Mouse (Mus musculus): ENCODE measurements around the gene Acox2. TPM values are rescaled to one million over a fixed set of nuclear protein-coding genes. Genes with fewer than 3 reads are reported as not detected.

Gene Acox2
- polyA plus RNA-seq, 1 experiment from 2014 or later: 0.23 TPM

- Histone ChIP-seq H3K9ac (ENCODE audit: low read depth, low read length) (no peak overlapping the region), H3K27me3 (replicated peaks; ENCODE audit: control insufficient read depth, insufficient read depth, low read length) (no peaks in the 10 kb centered on the region), H3K27ac (ENCODE audit: low read depth, low read length) (no peak overlapping the region), H3K4me1 (ENCODE audit: control insufficient read depth, insufficient read depth, low read depth, low read length) (no peaks in the 10 kb centered on the region), H3K4me2 (ENCODE audit: low read length) (no peak overlapping the region), H3K36me3 (ENCODE audit: control insufficient read depth, insufficient read depth, low read length) (no peaks in the 10 kb centered on the region), H3K9me3 (ENCODE audit: control insufficient read depth, low read length) (no peaks in the 10 kb centered on the region), H3K4me3 (ENCODE audit: low read length) (no peak overlapping the region)
- no peak for ATAC-seq
- 96% methylated on average over 1 of the region's 1 CpGs for WGBS
Measured at GRCm38 (mm10) chr14:8233252-8233651, 25.9 kb downstream of the Acox2 start.

GRCm38 (mm10) chr14:8232155-8232910 lies 26.8 kb downstream of the Acox2 start:
- Histone ChIP-seq H3K9me3 (ENCODE audit: control insufficient read depth, low read length) (no peaks in the 10 kb centered on the region), H3K9ac (ENCODE audit: low read depth, low read length) (no peak overlapping the region), H3K27ac (ENCODE audit: low read depth, low read length) (no peak overlapping the region), H3K4me3 (ENCODE audit: low read length) (no peak overlapping the region), H3K4me2 (ENCODE audit: low read length) (no peak overlapping the region), H3K27me3 (replicated peaks; ENCODE audit: control insufficient read depth, insufficient read depth, low read length) (no peaks in the 10 kb centered on the region), H3K4me1 (ENCODE audit: control insufficient read depth, insufficient read depth, low read depth, low read length) (no peaks in the 10 kb centered on the region), H3K36me3 (ENCODE audit: control insufficient read depth, insufficient read depth, low read length) (no peaks in the 10 kb centered on the region)
- 91% methylated on average over 6 of the region's 6 CpGs for WGBS
- ATAC-seq: no peak

- Histone ChIP-seq H3K9ac (ENCODE audit: low read depth, low read length) (no peak overlapping the region), H3K4me1 (ENCODE audit: control insufficient read depth, insufficient read depth, low read depth, low read length) (no peaks in the 10 kb centered on the region), H3K4me3 (ENCODE audit: low read length) (no peak overlapping the region), H3K36me3 (ENCODE audit: control insufficient read depth, insufficient read depth, low read length) (no peaks in the 10 kb centered on the region), H3K27ac (ENCODE audit: low read depth, low read length) (no peak overlapping the region), H3K9me3 (ENCODE audit: control insufficient read depth, low read length) (no peaks in the 10 kb centered on the region), H3K4me2 (ENCODE audit: low read length) (no peak overlapping the region), H3K27me3 (replicated peaks; ENCODE audit: control insufficient read depth, insufficient read depth, low read length) (no peaks in the 10 kb centered on the region)
- WGBS: 86% methylated on average over 9 of the region's 9 CpGs
- ATAC-seq: no peak
Measured at GRCm38 (mm10) chr14:8229367-8230019, 29.7 kb downstream of the Acox2 start.

- Histone ChIP-seq H3K4me2 (ENCODE audit: low read length) (no peak overlapping the region), H3K27ac (ENCODE audit: low read depth, low read length) (no peak overlapping the region), H3K4me1 (ENCODE audit: control insufficient read depth, insufficient read depth, low read depth, low read length) (peaks cover under 1% of the 10 kb centered on the region), H3K9ac (ENCODE audit: low read depth, low read length) (no peak overlapping the region), H3K9me3 (ENCODE audit: control insufficient read depth, low read length) (no peaks in the 10 kb centered on the region), H3K4me3 (ENCODE audit: low read length) (no peak overlapping the region), H3K27me3 (replicated peaks; ENCODE audit: control insufficient read depth, insufficient read depth, low read length) (no peaks in the 10 kb centered on the region), H3K36me3 (ENCODE audit: control insufficient read depth, insufficient read depth, low read length) (peaks cover 6% of the 10 kb centered on the region)
- ATAC-seq: no peak
- WGBS: 85% methylated on average over 2 of the region's 2 CpGs
Measured at GRCm38 (mm10) chr14:8224805-8225204, 34.3 kb downstream of the Acox2 start.

- Histone ChIP-seq H3K4me1 (ENCODE audit: control insufficient read depth, insufficient read depth, low read depth, low read length) (peaks cover 7% of the 10 kb centered on the region), H3K4me2 (ENCODE audit: low read length) (no peak overlapping the region), H3K9ac (ENCODE audit: low read depth, low read length) (no peak overlapping the region), H3K36me3 (ENCODE audit: control insufficient read depth, insufficient read depth, low read length) (peaks cover 6% of the 10 kb centered on the region), H3K27me3 (replicated peaks; ENCODE audit: control insufficient read depth, insufficient read depth, low read length) (no peaks in the 10 kb centered on the region), H3K4me3 (ENCODE audit: low read length) (no peak overlapping the region), H3K9me3 (ENCODE audit: control insufficient read depth, low read length) (no peaks in the 10 kb centered on the region), H3K27ac (ENCODE audit: low read depth, low read length) (no peak overlapping the region)
- no peak for ATAC-seq
- WGBS: 90% methylated on average over 10 of the region's 10 CpGs
Measured at GRCm38 (mm10) chr14:8223506-8224293, 35.5 kb downstream of the Acox2 start.

GRCm38 (mm10) chr14:8222561-8222960 lies 36.6 kb downstream of the Acox2 start:
- ATAC-seq: no peak
- H3K4me3 ChIP-seq (ENCODE audit: low read length): no peak overlapping the region
- no peaks in the 10 kb centered on the region for H3K27me3 ChIP-seq (replicated peaks; ENCODE audit: control insufficient read depth, insufficient read depth, low read length)
- no peak overlapping the region for H3K9ac ChIP-seq (ENCODE audit: low read depth, low read length)
- 98% methylated on average over 16 of the region's 16 CpGs for WGBS
- no peaks in the 10 kb centered on the region for H3K9me3 ChIP-seq (ENCODE audit: control insufficient read depth, low read length)
- H3K36me3 ChIP-seq (ENCODE audit: control insufficient read depth, insufficient read depth, low read length): peaks cover 6% of the 10 kb centered on the region
- H3K4me2 ChIP-seq (ENCODE audit: low read length): no peak overlapping the region
- no peak overlapping the region for H3K27ac ChIP-seq (ENCODE audit: low read depth, low read length)
- peaks cover 12% of the 10 kb centered on the region for H3K4me1 ChIP-seq (ENCODE audit: control insufficient read depth, insufficient read depth, low read depth, low read length)

GRCm38 (mm10) chr14:8220912-8221311 lies 38.2 kb downstream of the Acox2 start:
- 0 out of 2 replicates have a peak, but pooled peaks cover 2% of the 10 kb centered on the region for H3K27me3 ChIP-seq (replicated peaks; ENCODE audit: control insufficient read depth, insufficient read depth, low read length)
- H3K4me2 ChIP-seq (ENCODE audit: low read length): no peak overlapping the region
- H3K9me3 ChIP-seq (ENCODE audit: control insufficient read depth, low read length): no peaks in the 10 kb centered on the region
- ATAC-seq: no peak
- H3K27ac ChIP-seq (ENCODE audit: low read depth, low read length): no peak overlapping the region
- H3K4me1 ChIP-seq (ENCODE audit: control insufficient read depth, insufficient read depth, low read depth, low read length): peaks cover 18% of the 10 kb centered on the region
- 92% methylated on average over 2 of the region's 2 CpGs for WGBS
- no peak overlapping the region for H3K4me3 ChIP-seq (ENCODE audit: low read length)
- H3K36me3 ChIP-seq (ENCODE audit: control insufficient read depth, insufficient read depth, low read length): peaks cover 6% of the 10 kb centered on the region
- H3K9ac ChIP-seq (ENCODE audit: low read depth, low read length): no peak overlapping the region

- H3K4me2 ChIP-seq (ENCODE audit: low read length): no peak overlapping the region
- WGBS: 60% methylated on average over 7 of the region's 7 CpGs
- H3K27me3 ChIP-seq (replicated peaks; ENCODE audit: control insufficient read depth, insufficient read depth, low read length): 0 out of 2 replicates have a peak, but pooled peaks cover 2% of the 10 kb centered on the region
- no peak overlapping the region for H3K27ac ChIP-seq (ENCODE audit: low read depth, low read length)
- H3K36me3 ChIP-seq (ENCODE audit: control insufficient read depth, insufficient read depth, low read length): peaks cover 6% of the 10 kb centered on the region
- H3K9me3 ChIP-seq (ENCODE audit: control insufficient read depth, low read length): no peaks in the 10 kb centered on the region
- ATAC-seq: no peak
- H3K9ac ChIP-seq (ENCODE audit: low read depth, low read length): no peak overlapping the region
- peaks cover 24% of the 10 kb centered on the region for H3K4me1 ChIP-seq (ENCODE audit: control insufficient read depth, insufficient read depth, low read depth, low read length)
- no peak overlapping the region for H3K4me3 ChIP-seq (ENCODE audit: low read length)
Measured at GRCm38 (mm10) chr14:8220306-8220705, 38.8 kb downstream of the Acox2 start.

GRCm38 (mm10) chr14:8219876-8220275 lies 39.3 kb downstream of the Acox2 start:
- Histone ChIP-seq H3K9ac (ENCODE audit: low read depth, low read length) (no peak overlapping the region), H3K36me3 (ENCODE audit: control insufficient read depth, insufficient read depth, low read length) (peaks cover 6% of the 10 kb centered on the region), H3K27ac (ENCODE audit: low read depth, low read length) (no peak overlapping the region), H3K9me3 (ENCODE audit: control insufficient read depth, low read length) (no peaks in the 10 kb centered on the region), H3K4me1 (ENCODE audit: control insufficient read depth, insufficient read depth, low read depth, low read length) (peaks cover 28% of the 10 kb centered on the region), H3K4me3 (ENCODE audit: low read length) (no peak overlapping the region), H3K4me2 (ENCODE audit: low read length) (no peak overlapping the region; the same call in 1 of the 2 replicates), H3K27me3 (replicated peaks; ENCODE audit: control insufficient read depth, insufficient read depth, low read length) (0 out of 2 replicates have a peak, but pooled peaks cover 2% of the 10 kb centered on the region)
- WGBS: 38% methylated on average over 11 of the region's 11 CpGs
- ATAC-seq: no peak
